Mouse (Mus musculus): ENCODE data around the gene Mab21l2.

DNA sequence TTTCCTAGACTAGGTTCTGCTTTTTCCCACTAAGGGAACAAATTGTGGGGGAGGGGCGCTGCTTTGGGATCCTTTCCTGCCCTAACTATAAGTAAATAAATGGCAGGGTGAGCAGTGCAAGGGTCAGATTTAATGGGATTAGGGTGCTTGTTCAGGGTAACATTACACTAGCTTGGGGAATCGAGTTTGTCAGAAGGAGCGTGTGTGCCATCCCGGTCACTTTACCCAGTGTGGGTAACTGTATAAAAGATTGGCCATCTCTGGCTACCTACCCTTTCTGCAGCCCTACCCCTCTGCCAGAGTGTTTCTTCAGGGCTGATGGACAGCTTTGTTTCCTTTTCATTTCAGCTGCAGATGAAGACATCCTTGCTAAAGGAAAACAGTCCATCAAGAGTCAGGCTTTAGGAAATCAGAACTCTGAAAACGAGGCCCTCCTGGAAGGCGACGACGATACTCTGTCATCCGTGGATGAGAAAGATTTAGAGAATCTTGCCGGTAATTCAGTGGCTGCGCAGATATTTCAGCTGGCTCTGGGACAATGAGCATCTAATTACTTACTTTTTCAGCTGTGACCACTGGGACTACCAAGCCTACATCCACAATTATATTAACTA, 8.8 kb downstream of the Mab21l2 start:
- TF ChIP-seq CTCF (IDR thresholded peaks at IDR 0.05; ENCODE audit: insufficient read depth, low read depth, low read length) (no peak), POLR2A (IDR thresholded peaks at IDR 0.05; ENCODE audit: insufficient read depth, low read depth, low read length) (no peak)

All from olfactory bulb, adult 2 months (tissue).